Mouse (Mus musculus) heart, embryonic 11.5 days (tissue): Measurements from ENCODE around the gene Zc3h12d. TPM values are rescaled to one million over a fixed set of nuclear protein-coding genes. Genes with fewer than 3 reads are reported as not detected.
"Not testable (repeated sequence)": the region's sequence is repeated elsewhere in the genome, so short reads cannot be mapped to it uniquely, and the experiment has no call there.

Source experiments
- ATAC-seq: fragments of 200-750 bp; cut with Nextera tagmentation; replicated peaks from 2 replicates; pipeline ENCODE4 v1.8.0; 2017; ENCODE audit warnings: moderate library complexity; ENCODE audit not compliant: insufficient number of reproducible peaks, low FRiP score, low TSS enrichment
- H3K27ac ChIP-seq: fragments of 300-500 bp; sonication (generic); 2 replicates; pipeline ENCODE4 v1.5.1; 2014; ENCODE audit warnings: mild to moderate bottlenecking, low read depth, low read length
- H3K27me3 ChIP-seq: fragments of 300-500 bp; sonication (generic); 2 replicates; pipeline ENCODE4 v1.6.1; 2014; ENCODE audit warnings: mild to moderate bottlenecking, low read length, mixed read lengths; ENCODE audit not compliant: control insufficient read depth, insufficient read depth
- H3K36me3 ChIP-seq: fragments of 300-500 bp; sonication (generic); 2 replicates; pipeline ENCODE4 v1.6.1; 2014; ENCODE audit warnings: mild to moderate bottlenecking, low read length, moderate library complexity, mixed read lengths; ENCODE audit not compliant: control insufficient read depth, insufficient read depth
- H3K4me1 ChIP-seq: fragments of 300-500 bp; sonication (generic); 2 replicates; pipeline ENCODE4 v1.6.1; 2014; ENCODE audit warnings: low read length; ENCODE audit not compliant: control insufficient read depth, insufficient read depth
- H3K4me2 ChIP-seq: fragments of 300-500 bp; sonication (generic); 2 replicates; pipeline ENCODE4 v1.6.1; 2014; ENCODE audit warnings: mild to moderate bottlenecking, moderate library complexity
- H3K4me3 ChIP-seq: fragments of 300-500 bp; sonication (generic); 2 replicates; pipeline ENCODE4 v1.5.1; 2014; ENCODE audit warnings: low read depth, low read length
- H3K9ac ChIP-seq: fragments of 300-500 bp; sonication (generic); 2 replicates; pipeline ENCODE4 v1.6.1; 2014; ENCODE audit warnings: mild to moderate bottlenecking, low read depth, low read length, moderate library complexity
- H3K9me3 ChIP-seq: fragments of 300-500 bp; sonication (generic); replicated peaks from 2 replicates; pipeline ENCODE4 v1.6.1; 2016; ENCODE audit warnings: low read length; ENCODE audit not compliant: control insufficient read depth
- WGBS: fragments of 180-500 bp; shearing (Covaris S2); extraction: QIAGEN DNeasy Blood & Tissue Kit; methylation state at CpG from one replicate; pipeline ENCODE4 v1.1.7; 2014; ENCODE audit not compliant: insufficient replicate concordance; 5-methylcytosine and 5-hydroxymethylcytosine counted together
- polyA plus RNA-seq: library from polyadenylated mRNA; unstranded; fragments of >200 nt; fragmentation: Nextera tagmentation; extraction: Ambion mirVana; gene quantifications from 2 replicates; pipeline ENCODE4 v1.2.1, GENCODE M21; 2014

The Zc3h12d gene
- polyA plus RNA-seq, 1 experiment from 2014 or later, result 0.07 TPM

- ATAC-seq, result no peak
- no peaks in the 10 kb centered on the region for H3K36me3 ChIP-seq
- H3K4me1 ChIP-seq, result no peaks in the 10 kb centered on the region
- no peak overlapping the region for H3K27ac ChIP-seq
- WGBS, result 60% methylated on average over 11 of the region's 11 CpGs
- H3K4me3 ChIP-seq, result no peak overlapping the region
- no peaks in the 10 kb centered on the region for H3K9me3 ChIP-seq
- no peak overlapping the region for H3K9ac ChIP-seq
- no peak overlapping the region for H3K4me2 ChIP-seq
- H3K27me3 ChIP-seq, result peaks cover 9% of the 10 kb centered on the region
Observed at GRCm38 (mm10) chr10:7870571-7871315, 38.5 kb downstream of the Zc3h12d start.

DNA sequence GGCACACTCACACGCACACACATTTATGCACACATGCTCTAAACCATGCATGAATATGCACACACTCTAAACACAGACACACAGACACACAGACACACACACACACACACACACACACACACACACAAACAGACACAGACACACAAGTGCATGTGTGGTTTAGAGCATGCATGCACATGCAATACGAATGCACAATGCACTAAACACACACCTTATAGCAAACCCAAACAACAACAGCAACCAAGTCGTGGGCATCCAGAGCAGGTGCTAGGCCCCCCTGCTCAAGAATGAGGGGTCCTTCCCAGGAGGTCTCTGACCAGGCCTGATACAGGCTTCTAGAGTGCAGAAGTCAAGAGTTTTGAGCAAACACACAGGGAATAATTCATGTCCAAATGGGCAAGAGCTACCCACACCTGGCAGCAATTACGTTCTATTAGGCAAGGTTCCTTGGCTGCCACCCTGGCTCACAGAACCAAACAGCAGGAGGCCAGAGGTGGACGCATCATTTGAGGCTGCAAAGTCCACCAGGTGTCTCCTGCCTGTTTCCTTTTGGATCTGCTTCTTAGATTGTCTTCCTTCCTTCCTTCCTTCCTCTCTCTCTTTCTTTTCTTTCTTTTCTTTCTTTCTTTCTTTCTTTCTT, 39.2 kb downstream of the Zc3h12d start:
- Histone ChIP-seq H3K27ac (no peak overlapping the region), H3K36me3 (no peaks in the 10 kb centered on the region), H3K4me2 (no peak overlapping the region), H3K9me3 (no peaks in the 10 kb centered on the region), H3K4me3 (no peak overlapping the region), H3K4me1 (no peaks in the 10 kb centered on the region), H3K9ac (no peak overlapping the region), H3K27me3 (peaks cover 9% of the 10 kb centered on the region)
- 86% methylated on average over 5 of the region's 5 CpGs for WGBS
- no peak for ATAC-seq

GRCm38 (mm10) chr10:7874194-7874593, 41.9 kb downstream of the Zc3h12d start:
- Histone ChIP-seq H3K36me3 (no peaks in the 10 kb centered on the region), H3K27me3 (peaks cover under 1% of the 10 kb centered on the region; the same call in 1 of the 2 replicates), H3K9ac (no peak overlapping the region), H3K4me2 (no peak overlapping the region), H3K4me3 (no peak overlapping the region), H3K9me3 (no peaks in the 10 kb centered on the region), H3K4me1 (no peaks in the 10 kb centered on the region), H3K27ac (no peak overlapping the region)
- 71% methylated on average over 7 of the region's 7 CpGs for WGBS
- no peak for ATAC-seq

- H3K9me3 ChIP-seq, H3K4me2 ChIP-seq, H3K27ac ChIP-seq, H3K36me3 ChIP-seq, H3K4me3 ChIP-seq, H3K9ac ChIP-seq, ATAC-seq, H3K4me1 ChIP-seq, H3K27me3 ChIP-seq: not testable (repeated sequence)
- WGBS, result 85% methylated on average over 3 of the region's 3 CpGs
Observed at GRCm38 (mm10) chr10:7880283-7880682, 48.0 kb downstream of the Zc3h12d start.

DNA sequence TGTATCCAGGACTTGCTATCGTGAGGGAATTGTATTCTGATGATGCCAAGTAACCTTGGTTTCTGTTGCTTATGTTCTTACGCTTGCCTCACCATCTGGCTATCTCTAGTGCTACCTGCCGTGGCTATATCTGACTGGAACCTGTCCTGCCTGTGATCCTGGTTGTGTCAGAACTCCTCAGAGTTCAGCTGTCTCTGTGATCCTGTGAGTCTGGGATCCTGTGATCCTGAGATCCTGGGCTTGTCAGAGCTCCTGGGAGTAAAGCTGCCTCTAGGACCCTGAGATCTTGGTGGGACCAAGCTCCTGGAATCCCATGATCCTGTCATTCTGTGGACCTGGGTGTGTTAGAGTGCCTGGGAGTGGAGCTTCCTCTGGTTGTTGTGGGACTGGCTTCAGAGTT, 49.7 kb downstream of the Zc3h12d start:
- no peaks in the 10 kb centered on the region for H3K36me3 ChIP-seq
- 79% methylated on average over 3 of the region's 3 CpGs for WGBS
- H3K27me3 ChIP-seq, result no peaks in the 10 kb centered on the region
- no peaks in the 10 kb centered on the region for H3K4me1 ChIP-seq
- H3K27ac ChIP-seq, result no peak overlapping the region
- ATAC-seq, result no peak
- no peak overlapping the region for H3K9ac ChIP-seq
- H3K4me3 ChIP-seq, result no peak overlapping the region
- no peak overlapping the region for H3K4me2 ChIP-seq
- no peaks in the 10 kb centered on the region for H3K9me3 ChIP-seq

- Histone ChIP-seq H3K27me3 (no peaks in the 10 kb centered on the region), H3K9me3 (no peaks in the 10 kb centered on the region), H3K9ac (no peak overlapping the region), H3K36me3 (no peaks in the 10 kb centered on the region), H3K4me2 (no peak overlapping the region), H3K27ac (no peak overlapping the region), H3K4me1 (no peaks in the 10 kb centered on the region), H3K4me3 (no peak overlapping the region)
- no peak for ATAC-seq
- WGBS, result 9% methylated on average over 5 of the region's 5 CpGs
Observed at GRCm38 (mm10) chr10:7883524-7883923, 51.3 kb downstream of the Zc3h12d start.

- ATAC-seq, result no peak
- Histone ChIP-seq H3K9ac (no peak overlapping the region), H3K27ac (no peak overlapping the region), H3K4me3 (no peak overlapping the region), H3K27me3 (no peaks in the 10 kb centered on the region), H3K4me2 (no peak overlapping the region), H3K4me1 (no peaks in the 10 kb centered on the region), H3K9me3 (no peaks in the 10 kb centered on the region), H3K36me3 (no peaks in the 10 kb centered on the region)
- WGBS, result 84% methylated on average over 11 of the region's 11 CpGs
Observed at GRCm38 (mm10) chr10:7888256-7888868, 56.1 kb downstream of the Zc3h12d start.

DNA sequence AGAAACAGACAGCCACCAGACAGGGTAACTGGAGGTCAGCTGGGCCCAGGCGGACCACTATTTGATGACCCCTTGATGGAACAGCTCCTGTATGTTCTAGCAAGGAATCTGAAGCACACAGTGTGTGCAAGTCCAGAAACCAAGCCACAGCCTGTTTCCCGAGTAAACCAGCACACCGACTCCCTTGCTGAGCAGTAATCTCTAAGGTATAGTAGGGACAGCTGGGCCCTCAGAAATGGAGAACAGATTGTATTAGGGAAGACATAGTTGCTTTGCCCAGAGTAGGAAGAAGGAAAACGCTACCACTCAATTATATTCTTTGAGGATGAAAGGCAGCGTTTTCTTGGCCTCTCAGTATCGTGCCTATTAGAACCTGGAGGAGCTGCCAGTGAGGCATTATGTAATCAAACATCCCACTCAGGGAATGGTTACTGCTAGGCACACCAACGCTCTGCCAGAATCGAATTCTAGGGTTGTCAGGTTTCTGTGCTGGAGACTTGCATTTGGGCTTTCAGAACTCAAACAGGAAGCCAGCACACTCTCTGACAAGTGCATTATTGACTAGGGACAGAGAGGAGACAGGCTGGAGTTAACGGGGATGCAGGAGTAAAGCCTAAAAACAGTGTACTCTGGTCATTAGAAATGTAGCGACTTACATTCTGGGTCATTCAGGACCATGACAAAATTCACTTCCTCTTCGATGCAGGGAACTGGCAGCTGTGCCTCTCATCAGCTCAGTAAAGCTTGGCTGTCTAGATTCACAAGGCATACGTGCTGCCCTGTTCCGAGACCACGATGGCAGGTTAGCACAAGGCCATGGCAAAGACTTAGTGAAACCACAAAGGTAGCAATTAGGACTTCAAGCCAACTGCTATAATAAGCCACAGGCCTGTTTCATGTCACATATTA, 68.7 kb downstream of the Zc3h12d start:
- H3K36me3 ChIP-seq, result peaks cover 19% of the 10 kb centered on the region

More for the DNA sequence above, 68.7 kb downstream of the Zc3h12d start:
- Histone ChIP-seq H3K9me3 (no peaks in the 10 kb centered on the region), H3K4me2 (no peak overlapping the region), H3K9ac (no peak overlapping the region), H3K27ac (no peak overlapping the region), H3K4me1 (no peaks in the 10 kb centered on the region), H3K27me3 (no peaks in the 10 kb centered on the region), H3K4me3 (no peak overlapping the region)
- 90% methylated on average over 14 of the region's 14 CpGs for WGBS
- no peak for ATAC-seq
